Mouse (Mus musculus) limb, embryonic 10.5 days (tissue): ENCODE results near the gene Rad51d. TPM values are rescaled to one million over a fixed set of nuclear protein-coding genes. Genes with fewer than 3 reads are reported as not detected.

ENCODE experiments used
- DNase-seq: peaks from one replicate; pipeline ENCODE4 v3.0.0-alpha.2; 2017; ENCODE audit warnings: low spot score
- H3K27ac ChIP-seq: fragments of 300-500 bp; sonication (generic); 2 replicates; pipeline ENCODE4 v1.5.1; 2016; ENCODE audit warnings: mild to moderate bottlenecking
- H3K27me3 ChIP-seq: fragments of 300-500 bp; sonication (generic); 2 replicates; pipeline ENCODE4 v1.6.1; 2016; ENCODE audit warnings: low read depth, mild to moderate bottlenecking; ENCODE audit not compliant: poor library complexity, severe bottlenecking
- H3K36me3 ChIP-seq: fragments of 300-500 bp; sonication (generic); 2 replicates; pipeline ENCODE4 v1.6.1; 2016; ENCODE audit warnings: mild to moderate bottlenecking, moderate library complexity
- H3K4me1 ChIP-seq: fragments of 300-500 bp; sonication (generic); 2 replicates; pipeline ENCODE4 v1.6.1; 2016
- H3K4me3 ChIP-seq: fragments of 300-500 bp; sonication (generic); 2 replicates; pipeline ENCODE4 v1.5.1; 2016; ENCODE audit warnings: mild to moderate bottlenecking, moderate library complexity
- H3K9me3 ChIP-seq: fragments of 300-500 bp; sonication (generic); replicated peaks from 2 replicates; pipeline ENCODE4 v1.6.1; 2016; ENCODE audit warnings: mild to moderate bottlenecking
- WGBS: fragments of 180-500 bp; shearing (Covaris S2); methylation state at CpG from one replicate; pipeline ENCODE4 v1.1.7; 2016; 5-methylcytosine and 5-hydroxymethylcytosine counted together
- polyA plus RNA-seq: library from polyadenylated mRNA; unstranded; fragments of >200 nt; fragmentation: Nextera tagmentation; extraction: Ambion mirVana; gene quantifications from 2 replicates; pipeline ENCODE4 v1.2.1, GENCODE M21; 2016

The Rad51d gene
- polyA plus RNA-seq, 1 experiment from 2014 or later, result 12.8 TPM

DNA sequence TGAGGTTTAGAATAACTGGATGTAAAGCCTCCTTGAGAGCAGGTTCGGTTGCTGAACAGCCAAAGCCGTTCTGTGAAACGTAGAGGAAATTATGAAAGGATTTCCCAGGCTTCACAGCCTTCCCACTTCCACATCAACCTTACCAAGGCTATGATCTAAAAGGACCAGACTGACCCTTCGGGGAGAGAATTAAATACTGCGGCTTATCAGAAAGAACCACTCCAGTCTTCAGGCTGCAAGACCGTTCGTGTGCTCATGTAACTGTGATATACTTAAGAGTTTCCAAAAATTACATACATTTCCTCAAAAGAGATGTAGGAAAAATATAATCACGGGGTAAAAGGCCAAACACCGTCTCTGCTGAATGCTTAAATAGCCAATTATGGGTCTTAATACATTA lies 27.8 kb downstream of the Rad51d start:
- H3K27ac ChIP-seq, result no peak overlapping the region

GRCm38 (mm10) chr11:82861558-82861957 lies 28.9 kb downstream of the Rad51d start:
- WGBS, result 77% methylated on average over 8 of the region's 8 CpGs
- Histone ChIP-seq H3K4me3 (no peak overlapping the region), H3K27me3 (no peaks in the 10 kb centered on the region), H3K4me1 (0 out of 2 replicates have a peak, but pooled peaks cover 4% of the 10 kb centered on the region), H3K36me3 (no peaks in the 10 kb centered on the region), H3K9me3 (no peaks in the 10 kb centered on the region), H3K27ac (no peak overlapping the region)
- no peak for DNase-seq

More for the DNA sequence above, 27.8 kb downstream of the Rad51d start:
- 91% methylated on average over 9 of the region's 9 CpGs for WGBS
- 0 out of 2 replicates have a peak, but pooled peaks cover 4% of the 10 kb centered on the region for H3K4me1 ChIP-seq
- H3K36me3 ChIP-seq, result no peaks in the 10 kb centered on the region
- no peak for DNase-seq
- H3K9me3 ChIP-seq, result no peaks in the 10 kb centered on the region
- H3K4me3 ChIP-seq, result no peak overlapping the region
- no peaks in the 10 kb centered on the region for H3K27me3 ChIP-seq

GRCm38 (mm10) chr11:82860759-82861158 lies 29.7 kb downstream of the Rad51d start:
- no peak overlapping the region for H3K27ac ChIP-seq
- no peak for DNase-seq
- H3K36me3 ChIP-seq, result no peaks in the 10 kb centered on the region
- no peak overlapping the region for H3K4me3 ChIP-seq
- H3K9me3 ChIP-seq, result no peaks in the 10 kb centered on the region
- 0 out of 2 replicates have a peak, but pooled peaks cover 4% of the 10 kb centered on the region for H3K4me1 ChIP-seq
- WGBS, result 83% methylated on average over 6 of the region's 6 CpGs
- no peaks in the 10 kb centered on the region for H3K27me3 ChIP-seq

GRCm38 (mm10) chr11:82857307-82857848 lies 33.0 kb downstream of the Rad51d start:
- Histone ChIP-seq H3K27me3 (no peaks in the 10 kb centered on the region), H3K36me3 (no peaks in the 10 kb centered on the region), H3K9me3 (no peaks in the 10 kb centered on the region), H3K27ac (no peak overlapping the region), H3K4me3 (no peak overlapping the region), H3K4me1 (0 out of 2 replicates have a peak, but pooled peaks cover 7% of the 10 kb centered on the region)
- DNase-seq, result no peak
- WGBS, result 87% methylated on average over 13 of the region's 13 CpGs

- H3K27me3 ChIP-seq, result no peaks in the 10 kb centered on the region
- H3K4me3 ChIP-seq, result no peak overlapping the region
- no peak overlapping the region for H3K27ac ChIP-seq
- no peaks in the 10 kb centered on the region for H3K36me3 ChIP-seq
- H3K4me1 ChIP-seq, result 0 out of 2 replicates have a peak, but pooled peaks cover 3% of the 10 kb centered on the region
- no peaks in the 10 kb centered on the region for H3K9me3 ChIP-seq
- 92% methylated on average over 10 of the region's 10 CpGs for WGBS
- no peak for DNase-seq
Observed at GRCm38 (mm10) chr11:82856032-82856431, 34.4 kb downstream of the Rad51d start.

- no peaks in the 10 kb centered on the region for H3K36me3 ChIP-seq
- no peak overlapping the region for H3K4me3 ChIP-seq
- 90% methylated on average over 9 of the region's 9 CpGs for whole genome bisulfite sequencing
- H3K4me1 ChIP-seq, result peaks cover 9% of the 10 kb centered on the region
- H3K27me3 ChIP-seq, result no peaks in the 10 kb centered on the region
- DNase-seq, result no peak
- no peaks in the 10 kb centered on the region for H3K9me3 ChIP-seq
- H3K27ac ChIP-seq, result no peak overlapping the region
Observed at GRCm38 (mm10) chr11:82855327-82855973, 35.0 kb downstream of the Rad51d start.

DNA sequence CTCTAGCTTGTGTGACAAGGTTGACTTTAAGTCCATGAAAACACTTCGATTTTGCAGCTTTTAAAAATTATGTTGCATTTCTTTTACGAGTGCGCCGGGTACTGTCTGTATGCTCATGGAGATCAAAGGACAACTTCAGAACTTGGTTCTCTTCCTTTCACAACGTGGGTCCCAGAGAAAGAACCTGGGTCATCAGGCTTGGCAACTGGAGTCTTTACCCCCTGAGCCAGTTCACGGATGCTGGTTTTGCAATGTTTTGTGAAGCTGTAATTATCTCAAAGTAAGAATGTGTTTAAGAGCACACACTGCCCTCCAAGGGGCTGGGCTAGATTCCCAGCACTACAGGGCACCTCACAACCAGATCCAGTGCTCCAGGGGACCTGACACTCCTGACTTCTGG lies 36.3 kb downstream of the Rad51d start:
- no peak overlapping the region for H3K27ac ChIP-seq
- no peaks in the 10 kb centered on the region for H3K9me3 ChIP-seq
- H3K36me3 ChIP-seq, result no peaks in the 10 kb centered on the region
- H3K27me3 ChIP-seq, result no peaks in the 10 kb centered on the region
- peaks cover 15% of the 10 kb centered on the region for H3K4me1 ChIP-seq
- 87% methylated on average over 6 of the region's 6 CpGs for WGBS
- no peak for DNase-seq
- H3K4me3 ChIP-seq, result no peak overlapping the region

- DNase-seq, result no peak
- no peaks in the 10 kb centered on the region for H3K27me3 ChIP-seq
- no peak overlapping the region for H3K4me3 ChIP-seq
- H3K27ac ChIP-seq, result no peak overlapping the region
- H3K4me1 ChIP-seq, result peaks cover 15% of the 10 kb centered on the region
- 89% methylated on average over 7 of the region's 7 CpGs for WGBS
- no peaks in the 10 kb centered on the region for H3K36me3 ChIP-seq
- H3K9me3 ChIP-seq, result no peaks in the 10 kb centered on the region
Observed at GRCm38 (mm10) chr11:82852958-82853357, 37.5 kb downstream of the Rad51d start.

GRCm38 (mm10) chr11:82852540-82852939 lies 37.9 kb downstream of the Rad51d start:
- Histone ChIP-seq H3K4me1 (peaks cover 15% of the 10 kb centered on the region), H3K36me3 (no peaks in the 10 kb centered on the region), H3K9me3 (no peaks in the 10 kb centered on the region), H3K27me3 (no peaks in the 10 kb centered on the region), H3K27ac (no peak overlapping the region), H3K4me3 (no peak overlapping the region)
- 87% methylated on average over 10 of the region's 10 CpGs for WGBS
- no peak for DNase-seq

DNA sequence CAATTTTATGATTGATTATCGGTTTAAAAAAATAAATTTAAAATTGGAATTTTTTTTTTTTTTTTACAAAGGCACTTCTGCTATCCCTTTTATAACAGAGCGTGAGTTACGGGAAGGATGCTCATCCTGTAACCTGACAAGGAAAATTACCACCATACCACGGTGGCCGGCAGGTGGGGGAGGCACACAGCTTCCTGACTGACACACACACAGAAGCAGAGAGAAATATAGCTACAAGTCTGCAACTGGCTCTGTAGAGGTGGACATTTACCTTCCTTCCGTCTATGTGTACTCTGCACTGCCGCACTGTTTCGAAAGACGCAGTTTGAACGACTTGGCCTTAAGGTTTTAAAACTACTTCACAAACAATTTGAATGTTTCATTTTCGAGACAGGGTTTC lies 38.3 kb downstream of the Rad51d start:
- H3K27ac ChIP-seq, result no peak overlapping the region
- H3K36me3 ChIP-seq, result no peaks in the 10 kb centered on the region
- DNase-seq, result no peak
- peaks cover 20% of the 10 kb centered on the region for H3K4me1 ChIP-seq
- H3K4me3 ChIP-seq, result no peak overlapping the region
- WGBS, result 87% methylated on average over 11 of the region's 11 CpGs
- H3K27me3 ChIP-seq, result no peaks in the 10 kb centered on the region
- no peaks in the 10 kb centered on the region for H3K9me3 ChIP-seq

DNA sequence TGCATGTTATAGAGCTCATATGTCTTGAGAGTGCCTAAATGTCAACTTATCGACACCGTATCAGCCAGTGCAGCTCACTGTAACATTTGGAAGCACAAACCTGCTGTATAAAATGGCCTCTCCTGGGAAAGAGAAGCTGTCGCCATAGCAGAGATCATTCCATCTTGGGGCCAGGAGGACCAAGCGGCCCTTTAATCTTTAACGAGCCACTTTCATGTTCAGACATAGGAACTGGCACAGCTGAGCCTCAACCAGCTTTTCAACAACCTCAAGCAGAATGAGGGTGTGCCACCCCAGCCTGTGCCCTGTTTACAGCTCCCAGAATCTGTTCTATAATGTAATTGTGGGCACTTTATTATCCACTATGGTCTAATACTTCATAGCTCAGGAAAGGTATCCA lies 40.2 kb downstream of the Rad51d start:
- 68% methylated on average over 5 of the region's 5 CpGs for WGBS
- DNase-seq, result no peak
- Histone ChIP-seq H3K4me1 (peaks cover 28% of the 10 kb centered on the region), H3K27ac (no peak overlapping the region), H3K36me3 (no peaks in the 10 kb centered on the region), H3K4me3 (no peak overlapping the region), H3K27me3 (0 out of 2 replicates have a peak, but pooled peaks cover 6% of the 10 kb centered on the region), H3K9me3 (no peaks in the 10 kb centered on the region)

- 55% methylated on average over 6 of the region's 6 CpGs for WGBS
- peaks cover 11% of the 10 kb centered on the region; the same call in 1 of the 2 replicates for H3K27me3 ChIP-seq
- peaks cover 31% of the 10 kb centered on the region for H3K4me1 ChIP-seq
- H3K27ac ChIP-seq, result no peak overlapping the region
- H3K9me3 ChIP-seq, result no peaks in the 10 kb centered on the region
- H3K4me3 ChIP-seq, result no peak overlapping the region
- H3K36me3 ChIP-seq, result no peaks in the 10 kb centered on the region
- no peak for DNase-seq
Observed at GRCm38 (mm10) chr11:82847571-82848000, 42.8 kb downstream of the Rad51d start.

DNA sequence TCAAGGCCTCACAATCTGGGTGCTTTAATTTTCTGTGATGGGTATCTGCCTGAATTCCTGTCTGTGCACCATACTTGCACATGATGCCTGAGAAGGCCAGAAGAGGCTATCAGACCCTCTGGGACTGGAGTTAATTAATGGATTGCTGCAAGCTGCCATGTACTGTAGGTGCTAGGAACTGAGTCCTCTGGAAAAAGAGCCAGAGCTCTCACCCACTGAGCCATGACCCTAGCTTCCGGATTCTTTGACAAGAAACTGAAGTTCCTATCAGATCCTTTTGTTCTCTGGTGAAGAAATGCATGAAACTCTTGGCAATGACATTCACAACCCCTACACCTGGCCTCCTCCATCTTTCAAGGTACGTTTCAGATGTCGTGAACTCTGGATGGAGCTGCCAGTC lies 43.5 kb downstream of the Rad51d start:
- Histone ChIP-seq H3K36me3 (no peaks in the 10 kb centered on the region), H3K9me3 (no peaks in the 10 kb centered on the region), H3K27ac (no peak overlapping the region), H3K4me1 (peaks cover 31% of the 10 kb centered on the region), H3K27me3 (peaks cover 11% of the 10 kb centered on the region; the same call in 1 of the 2 replicates), H3K4me3 (no peak overlapping the region)
- WGBS, result 81% methylated on average over 3 of the region's 3 CpGs
- no peak for DNase-seq
